Mouse (Mus musculus): ENCODE data around the gene G0s2. TPM values are rescaled to one million over a fixed set of nuclear protein-coding genes. Genes with fewer than 3 reads are reported as not detected.

The G0s2 gene
- total RNA-seq, 2 experiments from 2014 or later, result 43.4 to 57.3 TPM

DNA sequence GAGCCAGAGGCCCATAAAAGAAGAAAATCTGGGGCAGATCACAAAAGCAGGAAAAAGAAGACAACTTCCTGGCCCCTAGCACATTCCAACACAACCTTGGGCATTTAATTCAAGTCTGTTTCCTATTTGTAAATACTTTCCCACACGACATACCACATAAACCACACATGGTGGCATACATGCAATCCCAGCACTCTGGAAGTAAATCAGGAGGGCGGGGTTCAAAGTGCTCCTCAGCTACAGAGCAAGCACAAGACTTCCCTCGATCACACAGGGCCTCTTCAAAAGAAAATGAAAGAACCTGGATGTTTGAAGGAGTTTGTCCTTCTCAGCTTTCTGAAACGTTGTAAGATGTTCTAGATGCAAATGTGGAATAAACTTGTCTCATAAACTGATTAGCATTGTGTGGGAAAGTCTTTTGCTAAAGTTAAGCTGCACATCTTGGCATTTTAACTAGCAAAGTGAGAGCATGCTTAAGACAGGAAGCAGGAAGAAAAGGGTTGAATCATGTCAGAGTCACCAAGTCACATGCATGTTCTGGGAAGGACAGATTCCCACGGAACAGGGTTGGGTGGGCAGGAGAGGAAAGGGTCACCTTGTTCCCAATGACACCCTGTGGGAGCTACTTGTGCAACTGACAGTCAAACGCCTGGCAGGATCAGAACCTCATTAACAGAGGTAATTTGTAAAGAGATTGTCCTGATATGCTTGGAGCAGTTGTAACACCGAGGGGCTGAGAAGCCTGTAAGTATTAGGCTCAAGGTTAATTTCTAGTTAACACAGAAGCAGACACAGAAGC is 46.1 kb downstream of the G0s2 start:
- intact Hi-C loops (cut with DNase I), result no loop called here
- DNase-seq, result no peak

DNA sequence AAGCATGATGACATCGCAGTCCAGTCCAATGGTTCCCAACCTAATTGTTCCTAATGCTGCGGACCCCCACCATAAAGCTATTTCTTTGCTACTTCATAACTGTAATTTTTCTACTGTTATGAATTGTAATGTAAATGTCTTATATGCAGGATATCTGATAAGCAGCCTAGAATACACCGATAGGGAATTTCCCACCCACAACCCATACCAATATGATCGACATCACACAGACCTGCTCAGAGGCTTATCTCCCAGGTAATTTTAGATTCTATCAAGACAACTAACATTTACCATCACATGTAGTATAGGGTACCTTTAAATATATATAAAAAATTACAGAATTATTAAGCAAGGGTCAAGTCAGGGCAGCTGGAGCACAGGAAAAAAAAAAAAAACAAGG is 46.9 kb downstream of the G0s2 start:
- DNase-seq, result no peak
- intact Hi-C loops (cut with DNase I), result no loop called here

DNA sequence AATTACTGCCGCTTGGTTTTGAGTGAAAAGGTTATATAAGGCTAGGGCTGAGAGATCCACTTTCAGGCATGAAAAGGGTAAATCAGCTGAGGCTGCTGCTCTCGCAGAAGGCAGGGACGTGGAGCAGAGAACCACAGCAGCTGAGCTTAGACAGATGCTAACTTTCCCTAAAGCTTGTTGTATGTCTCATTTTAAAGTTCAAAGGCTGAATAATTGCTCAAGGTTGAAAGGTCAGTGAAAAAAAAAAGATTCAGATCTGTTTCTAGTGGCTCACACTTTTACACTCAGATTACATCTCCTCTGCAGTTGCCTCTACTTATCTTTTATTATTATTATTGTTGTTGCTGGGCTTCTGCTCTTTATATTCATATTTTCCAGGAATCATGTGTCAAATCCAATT is 47.5 kb downstream of the G0s2 start:
- intact Hi-C loops (cut with DNase I), result no loop called here
- no peak for DNase-seq

Other genes starting within 250 kb of the G0s2 start
- gene Syt14, start 237.4 kb downstream of the G0s2 start, total RNA-seq (2021), result under 1 TPM; 0.14 to 0.22 TPM
- gene Diexf, start 142.9 kb downstream of the G0s2 start, total RNA-seq (2021), result 10 to 100 TPM in 1 of 2 experiments, 1 to 10 TPM in 1; 9.7 to 10.1 TPM
- gene Irf6, start 120.1 kb downstream of the G0s2 start, total RNA-seq (2021), result 1 to 10 TPM; 3.7 to 4.1 TPM
- gene A130010J15Rik, start 105.2 kb downstream of the G0s2 start, total RNA-seq (2021), result 1 to 10 TPM; 2.9 to 4.7 TPM
- 1 to 10 TPM in 1 of 2 experiments, under 1 TPM in 1; 0.84 to 6.1 TPM for gene Traf3ip3, start 71.5 kb downstream of the G0s2 start, total RNA-seq (2021)
- 10 to 100 TPM in 1 of 2 experiments, 1 to 10 TPM in 1; 7.9 to 12.6 TPM for gene Lamb3, start 65.5 kb downstream of the G0s2 start, total RNA-seq (2021)
- 1 to 10 TPM; 2.2 to 2.4 TPM for gene Hsd11b1, start 9.1 kb downstream of the G0s2 start, total RNA-seq (2021)
- under 1 TPM; 0.72 to 0.83 TPM for gene Camk1g, start 97.1 kb upstream of the G0s2 start, total RNA-seq (2021)

All from heart, postnatal 14 days (tissue).